Comparison of ENCODE assay signal across 23 mouse cellular contexts in genomic region chr19:3528646-3529045, GRCm38 (mm10). TPM values are rescaled to one million over a fixed set of nuclear protein-coding genes. Genes with fewer than 3 reads are reported as not detected.
A peak's percentile ranks its signal among the peaks of the same experiment; 100 is the strongest.
DNase-seq lines count a peak whose midpoint lies in the region; ATAC-seq lines count a peak whose summit lies in the region.
"Had no signal": no experiment of that assay in that cellular context is flagged by ENCODE, and none has a peak within 500 bp of the region (broad histone marks: within the 10 kb centered on the region; RNA-seq: fewer than 3 reads in every experiment).

No protein-coding gene starts in this region.

- 60% methylated on average over 4 of the region's 4 CpGs for WGBS in lung, embryonic 16.5 days

- peak; percentile 61 for DNase-seq in heart, adult 11 months
- no peak for DNase-seq in heart, postnatal 14 days
- peak; percentile 2 for DNase-seq in retina, postnatal 1 day
- DNase-seq in retina, embryonic 14.5 days (ENCODE audit: low spot score), result no peak
- peak; percentile 25 to 53 for DNase-seq in lung, postnatal 4 days
- no peak for DNase-seq in gastrocnemius, postnatal 14 days
- DNase-seq: adrenal gland, adult 2 months; cerebellum, adult 11 months; cerebellum, adult 9-11 months; liver, embryonic 13.5 days had no signal

- H3K9me3 ChIP-seq in lung, embryonic 16.5 days (ENCODE audit: control insufficient read depth, low read length), result no peaks in the 10 kb centered on the region
- H3K9me3 ChIP-seq: embryonic facial prominence, embryonic 12.5 days; hindbrain, embryonic 10.5 days; limb, embryonic 13.5 days; liver, embryonic 13.5 days; midbrain, embryonic 10.5 days had no signal

- peak; percentile 96 for ATAC-seq in lung, embryonic 16.5 days (ENCODE audit: low read depth)
- no peak for ATAC-seq in erythroid progenitor cell, adult 5-6 weeks (replicated peaks; ENCODE audit: low FRiP score, poor library complexity, severe bottlenecking)
- ATAC-seq: CD4-positive, CD25-positive, alpha-beta regulatory T cell, adult 4 months; forebrain, embryonic 14.5 days; hindbrain, embryonic 16.5 days; intestine, embryonic 16.5 days; midbrain, embryonic 16.5 days; Patski had no signal

- H3K27ac ChIP-seq in lung, embryonic 16.5 days (ENCODE audit: low read length), result no peak overlapping the region
- H3K27ac ChIP-seq: embryonic facial prominence, embryonic 12.5 days; hindbrain, embryonic 10.5 days; limb, embryonic 13.5 days; liver, embryonic 13.5 days; midbrain, embryonic 10.5 days had no signal

- H3K36me3 ChIP-seq in lung, embryonic 16.5 days (ENCODE audit: control insufficient read depth, insufficient read depth, low read length), result peaks cover 17% of the 10 kb centered on the region

- no peak overlapping the region for H3K4me2 ChIP-seq in lung, embryonic 16.5 days (ENCODE audit: low read depth, low read length)
- H3K4me2 ChIP-seq: embryonic facial prominence, embryonic 12.5 days; heart, embryonic 11.5 days; limb, embryonic 13.5 days; liver, embryonic 13.5 days had no signal

- no peak overlapping the region for H3K4me3 ChIP-seq in lung, embryonic 16.5 days (ENCODE audit: low read length)
- H3K4me3 ChIP-seq: embryonic facial prominence, embryonic 12.5 days; hindbrain, embryonic 10.5 days; limb, embryonic 13.5 days; liver, embryonic 13.5 days; midbrain, embryonic 10.5 days had no signal

- intact Hi-C loops in heart, postnatal 14 days (cut with DNase I), result loop anchor here (5.0 kb wide), 1 partner anchor 44 kb away; no protein-coding TSS in a partner anchor
- intact Hi-C loops in gastrocnemius, postnatal 14 days (cut with DNase I; ENCODE audit: low total_unique reads), result no loop called here

- peaks cover 7% of the 10 kb centered on the region for H3K4me1 ChIP-seq in lung, embryonic 16.5 days (replicated peaks; ENCODE audit: control insufficient read depth, insufficient read depth, low read length)
- H3K4me1 ChIP-seq: embryonic facial prominence, embryonic 12.5 days; hindbrain, embryonic 10.5 days; midbrain, embryonic 10.5 days had no signal

- no peak overlapping the region for H3K9ac ChIP-seq in lung, embryonic 16.5 days (ENCODE audit: low read length)
- H3K9ac ChIP-seq: embryonic facial prominence, embryonic 12.5 days; limb, embryonic 13.5 days; liver, embryonic 13.5 days had no signal

- H3K27me3 ChIP-seq in lung, embryonic 16.5 days (ENCODE audit: control insufficient read depth, insufficient read depth, low read depth, low read length), result no peaks in the 10 kb centered on the region
- H3K27me3 ChIP-seq: embryonic facial prominence, embryonic 12.5 days; limb, embryonic 13.5 days; liver, embryonic 13.5 days; Patski had no signal

RNA-seq across cellular contexts. Expression of gene Ppp6r3, which starts 46.9 kb away (rescaled TPM):
- 10 to 100 TPM; 83.3 to 85.6 TPM for total RNA-seq in heart, postnatal 14 days (2021)
- polyA plus RNA-seq in lung, embryonic 16.5 days (2015; fragmentation: Nextera tagmentation; extraction: Ambion mirVana), result 65.0 and 66.2 TPM in 2 replicates
- 117 and 121 TPM in 2 replicates for total RNA-seq in erythroid progenitor cell, adult 5-6 weeks (2015; ENCODE audit: low replicate concordance)
- 142 and 208 TPM in 2 replicates for total RNA-seq in erythroid progenitor cell, adult 5-6 weeks (2017; ENCODE audit: low replicate concordance)
- total RNA-seq in gastrocnemius, postnatal 14 days (2021), result 10 to 100 TPM; 50.9 to 55.0 TPM

Comparison
In these comparisons a context has a peak if more than half of its experiments do, and no peak if none do; other contexts are left out.
1. DNase-seq: peak in heart, adult 11 months (single experiment), retina, postnatal 1 day (single experiment) and lung, postnatal 4 days (2 of 2); none in heart, postnatal 14 days (0 of 2), retina, embryonic 14.5 days (single experiment) and gastrocnemius, postnatal 14 days (single experiment).